Mouse (Mus musculus) kidney, embryonic 16.5 days (tissue): ENCODE data around the gene Mrps33. TPM values are rescaled to one million over a fixed set of nuclear protein-coding genes. Genes with fewer than 3 reads are reported as not detected.

Experiments
- ATAC-seq: fragments of 200-750 bp; cut with Nextera tagmentation; 2 replicates; pipeline ENCODE4 v1.8.0; 2017; ENCODE audit warnings: moderate TSS enrichment; ENCODE audit not compliant: low FRiP score, low TSS enrichment
- H3K27ac ChIP-seq: fragments of 300-500 bp; sonication (generic); 2 replicates; pipeline ENCODE4 v1.5.1; 2014; ENCODE audit warnings: low read length
- H3K27me3 ChIP-seq: fragments of 300-500 bp; sonication (generic); 2 replicates; pipeline ENCODE4 v1.6.1; 2014; ENCODE audit warnings: low read length, control low read depth, mixed read lengths; ENCODE audit not compliant: insufficient read depth
- H3K36me3 ChIP-seq: fragments of 300-500 bp; sonication (generic); 2 replicates; pipeline ENCODE4 v1.6.1; 2014; ENCODE audit warnings: low read length, control low read depth, mixed read lengths; ENCODE audit not compliant: insufficient read depth
- H3K4me1 ChIP-seq: fragments of 300-500 bp; sonication (generic); 2 replicates; pipeline ENCODE4 v1.6.1; 2014; ENCODE audit warnings: low read length, control low read depth, mixed read lengths; ENCODE audit not compliant: insufficient read depth
- H3K4me2 ChIP-seq: fragments of 300-500 bp; sonication (generic); replicated peaks from 2 replicates; pipeline ENCODE4 v1.6.1; 2014; ENCODE audit warnings: low read depth, low read length
- H3K4me3 ChIP-seq: fragments of 300-500 bp; sonication (generic); 2 replicates; pipeline ENCODE4 v1.5.1; 2014; ENCODE audit warnings: mild to moderate bottlenecking, low read length
- H3K9ac ChIP-seq: fragments of 300-500 bp; sonication (generic); replicated peaks from 2 replicates; pipeline ENCODE4 v1.6.1; 2014; ENCODE audit warnings: low read length
- H3K9me3 ChIP-seq: fragments of 300-500 bp; sonication (generic); 2 replicates; pipeline ENCODE4 v1.6.1; 2016; ENCODE audit warnings: low read length, control low read depth
- WGBS: fragments of 180-500 bp; shearing (Covaris S2); extraction: QIAGEN DNeasy Blood & Tissue Kit; methylation state at CpG from one replicate; pipeline ENCODE4 v1.1.7; 2014; 5-methylcytosine and 5-hydroxymethylcytosine counted together
- polyA plus RNA-seq: library from polyadenylated mRNA; unstranded; fragments of >200 nt; fragmentation: Nextera tagmentation; extraction: Ambion mirVana; gene quantifications from 2 replicates; pipeline ENCODE4 v1.2.1, GENCODE M21; 2015

Mrps33 gene
- polyA plus RNA-seq, 1 experiment from 2014 or later = 166 TPM

- H3K36me3 ChIP-seq = peaks cover 7% of the 10 kb centered on the region
- no peak overlapping the region for H3K9ac ChIP-seq
- no peaks in the 10 kb centered on the region for H3K27me3 ChIP-seq
- 95% methylated on average over 7 of the region's 7 CpGs for WGBS
- no peaks in the 10 kb centered on the region for H3K9me3 ChIP-seq
- no peak overlapping the region for H3K4me3 ChIP-seq
- no peak overlapping the region for H3K4me2 ChIP-seq
- no peak overlapping the region for H3K27ac ChIP-seq
- ATAC-seq = no peak
- H3K4me1 ChIP-seq = peaks cover 7% of the 10 kb centered on the region; the same call in 1 of the 2 replicates
Observed at GRCm38 (mm10) chr6:39806336-39806735, 4.5 kb downstream of the Mrps33 start.

DNA sequence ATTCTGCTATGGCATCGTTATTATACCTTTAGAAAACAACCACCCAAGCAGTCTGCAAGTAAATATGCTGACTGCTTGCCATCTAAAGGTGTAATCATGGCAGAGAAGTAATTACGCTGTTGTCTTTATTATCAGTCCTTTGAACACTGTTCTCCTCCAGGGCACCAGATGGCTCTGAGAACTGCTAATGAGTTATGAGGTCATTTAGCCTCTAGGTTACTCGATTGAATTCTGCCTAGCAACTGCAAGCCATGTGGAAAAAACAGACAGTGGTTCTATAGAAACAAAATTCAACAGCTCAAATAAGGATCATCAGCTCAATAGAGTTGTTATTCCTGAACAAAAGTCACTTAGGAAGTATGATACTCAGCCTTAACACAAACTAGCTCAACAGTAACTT, 4.9 kb downstream of the Mrps33 start:
- Histone ChIP-seq H3K27ac (no peak overlapping the region), H3K9me3 (no peaks in the 10 kb centered on the region), H3K4me3 (no peak overlapping the region), H3K36me3 (peaks cover 10% of the 10 kb centered on the region), H3K9ac (no peak overlapping the region), H3K27me3 (no peaks in the 10 kb centered on the region), H3K4me1 (peaks cover 7% of the 10 kb centered on the region; the same call in 1 of the 2 replicates), H3K4me2 (no peak overlapping the region)
- 50% methylated on average over 3 of the region's 3 CpGs for WGBS
- no peak for ATAC-seq

GRCm38 (mm10) chr6:39800977-39801376, 9.8 kb downstream of the Mrps33 start:
- H3K4me1 ChIP-seq = no peaks in the 10 kb centered on the region
- no peak overlapping the region for H3K4me3 ChIP-seq
- 95% methylated on average over 7 of the region's 7 CpGs for WGBS
- H3K27ac ChIP-seq = no peak overlapping the region
- H3K4me2 ChIP-seq = no peak overlapping the region
- no peak for ATAC-seq
- H3K27me3 ChIP-seq = no peaks in the 10 kb centered on the region
- peaks cover 20% of the 10 kb centered on the region for H3K36me3 ChIP-seq
- no peaks in the 10 kb centered on the region; the same call in 1 of the 2 replicates for H3K9me3 ChIP-seq
- H3K9ac ChIP-seq = no peak overlapping the region

- Histone ChIP-seq H3K9ac (no peak overlapping the region), H3K27ac (no peak overlapping the region), H3K4me1 (no peaks in the 10 kb centered on the region), H3K27me3 (no peaks in the 10 kb centered on the region), H3K4me3 (no peak overlapping the region), H3K36me3 (peaks cover 15% of the 10 kb centered on the region), H3K4me2 (no peak overlapping the region), H3K9me3 (no peaks in the 10 kb centered on the region; the same call in 1 of the 2 replicates)
- WGBS = 76% methylated on average over 2 of the region's 2 CpGs
- ATAC-seq = no peak
Observed at GRCm38 (mm10) chr6:39797076-39797475, 13.7 kb downstream of the Mrps33 start.

DNA sequence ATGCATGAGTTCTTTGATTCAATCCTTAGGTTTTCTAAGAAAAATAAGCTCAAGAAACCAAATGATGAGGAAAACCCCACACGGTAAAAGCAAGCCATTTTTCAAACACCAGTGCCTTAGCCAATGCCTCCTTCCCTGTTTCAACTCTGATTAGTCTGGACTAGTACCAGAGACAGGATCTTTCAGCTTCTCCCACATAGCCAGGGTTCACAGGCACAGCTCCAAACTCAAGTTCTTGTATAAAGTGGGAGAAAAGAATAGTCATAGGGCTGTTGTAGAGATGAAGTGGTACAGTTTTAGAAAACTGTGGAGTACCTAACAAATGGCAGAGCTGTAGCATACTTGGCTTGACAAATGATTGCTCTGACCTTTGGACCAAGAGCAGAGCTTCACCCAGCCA, 14.6 kb downstream of the Mrps33 start:
- no peak overlapping the region for H3K27ac ChIP-seq
- 81% methylated on average over 1 of the region's 1 CpGs for WGBS
- H3K9me3 ChIP-seq = no peaks in the 10 kb centered on the region; the same call in 1 of the 2 replicates
- no peaks in the 10 kb centered on the region for H3K27me3 ChIP-seq
- ATAC-seq = no peak
- H3K4me2 ChIP-seq = no peak overlapping the region
- no peak overlapping the region for H3K4me3 ChIP-seq
- H3K4me1 ChIP-seq = no peaks in the 10 kb centered on the region
- peaks cover 12% of the 10 kb centered on the region for H3K36me3 ChIP-seq
- no peak overlapping the region for H3K9ac ChIP-seq

GRCm38 (mm10) chr6:39791806-39792205, 19.0 kb downstream of the Mrps33 start:
- 29% methylated on average over 5 of the region's 5 CpGs for WGBS

DNA sequence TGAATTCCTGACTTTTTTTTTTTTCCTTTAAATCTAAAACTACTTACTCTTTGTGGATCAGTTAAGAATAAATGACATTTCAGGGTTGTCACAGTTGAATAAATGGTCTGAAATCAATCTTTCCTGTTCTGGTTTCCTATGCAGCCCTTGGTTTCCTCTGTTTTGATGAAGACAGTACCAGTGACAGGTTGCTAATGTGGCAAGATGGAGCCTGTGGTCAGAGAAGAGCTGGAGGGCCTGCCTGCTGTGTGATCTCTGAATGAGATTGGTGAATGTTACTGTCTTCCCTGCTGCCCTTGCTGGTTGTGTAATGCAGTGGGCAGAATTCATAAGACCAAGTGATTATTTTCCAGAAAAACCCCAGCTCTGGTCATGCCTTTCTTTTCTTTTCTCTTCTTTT, 22.4 kb downstream of the Mrps33 start:
- no peak for ATAC-seq
- H3K4me3 ChIP-seq = no peak overlapping the region
- no peak overlapping the region for H3K27ac ChIP-seq
- no peak overlapping the region for H3K4me2 ChIP-seq
- no peaks in the 10 kb centered on the region for H3K9me3 ChIP-seq
- no peak overlapping the region for H3K9ac ChIP-seq
- no peaks in the 10 kb centered on the region for H3K4me1 ChIP-seq
- no peaks in the 10 kb centered on the region for H3K27me3 ChIP-seq
- H3K36me3 ChIP-seq = no peaks in the 10 kb centered on the region

More at GRCm38 (mm10) chr6:39791806-39792205, 19.0 kb downstream of the Mrps33 start:
- H3K4me2 ChIP-seq = no peak overlapping the region
- H3K4me3 ChIP-seq = no peak overlapping the region
- no peaks in the 10 kb centered on the region for H3K4me1 ChIP-seq
- ATAC-seq = no peak
- no peak overlapping the region for H3K9ac ChIP-seq
- H3K27me3 ChIP-seq = no peaks in the 10 kb centered on the region
- H3K36me3 ChIP-seq = no peaks in the 10 kb centered on the region
- no peak overlapping the region for H3K27ac ChIP-seq
- no peaks in the 10 kb centered on the region for H3K9me3 ChIP-seq

GRCm38 (mm10) chr6:39787783-39788182, 23.0 kb downstream of the Mrps33 start:
- Histone ChIP-seq H3K4me1 (no peaks in the 10 kb centered on the region), H3K4me3 (no peak overlapping the region), H3K36me3 (no peaks in the 10 kb centered on the region), H3K27me3 (no peaks in the 10 kb centered on the region), H3K4me2 (no peak overlapping the region), H3K9me3 (no peaks in the 10 kb centered on the region), H3K27ac (no peak overlapping the region), H3K9ac (no peak overlapping the region)
- 29% methylated on average over 9 of the region's 9 CpGs for WGBS
- ATAC-seq = no peak

DNA sequence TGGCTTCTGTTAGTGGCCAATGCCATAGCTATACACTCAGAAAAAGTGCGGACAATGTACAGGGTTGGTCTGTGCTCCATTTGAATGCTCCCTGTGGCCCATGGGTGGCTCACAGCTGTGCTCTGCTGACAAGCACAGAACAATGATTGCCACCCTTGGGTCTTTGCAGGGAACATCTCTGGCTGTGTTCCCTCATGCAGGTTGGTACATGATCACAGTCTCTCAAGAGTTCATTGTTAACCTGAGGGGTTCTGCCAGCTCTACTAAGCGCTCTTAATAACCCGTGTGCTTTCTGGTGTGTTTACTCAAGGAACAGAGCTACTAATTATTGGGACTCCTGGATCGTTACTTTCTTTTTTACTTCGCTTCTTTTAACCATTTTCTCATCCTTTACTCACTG, 24.8 kb downstream of the Mrps33 start:
- WGBS = 77% methylated on average over 5 of the region's 5 CpGs
- Histone ChIP-seq H3K9ac (no peak overlapping the region), H3K27ac (no peak overlapping the region), H3K27me3 (no peaks in the 10 kb centered on the region), H3K4me2 (no peak overlapping the region), H3K9me3 (no peaks in the 10 kb centered on the region), H3K36me3 (no peaks in the 10 kb centered on the region), H3K4me3 (no peak overlapping the region), H3K4me1 (peaks cover 12% of the 10 kb centered on the region)
- ATAC-seq = no peak

DNA sequence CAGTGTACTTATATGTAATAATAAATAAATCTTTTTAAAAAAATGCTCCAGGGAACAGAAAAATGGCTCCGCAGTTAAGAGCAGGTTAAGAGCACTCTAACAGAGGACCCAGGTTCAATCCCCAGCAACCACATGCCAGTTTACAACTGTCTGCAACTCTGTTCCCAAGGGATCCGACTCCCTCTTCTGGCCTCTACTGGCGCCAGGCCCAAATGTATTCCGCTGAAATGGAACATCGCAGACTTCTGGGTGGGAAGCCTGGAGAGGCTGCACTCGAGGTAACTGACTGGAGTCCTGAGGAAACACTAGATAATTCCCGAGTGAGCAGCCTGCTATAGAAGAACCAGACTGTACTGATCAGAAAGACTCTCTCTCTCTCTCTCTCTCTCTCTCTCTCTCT, 27.3 kb downstream of the Mrps33 start:
- H3K36me3 ChIP-seq = no peaks in the 10 kb centered on the region
- peaks cover 12% of the 10 kb centered on the region for H3K4me1 ChIP-seq
- no peak overlapping the region for H3K4me2 ChIP-seq
- ATAC-seq = no peak
- no peak overlapping the region for H3K4me3 ChIP-seq
- 76% methylated on average over 7 of the region's 7 CpGs for WGBS
- H3K27ac ChIP-seq = no peak overlapping the region
- H3K27me3 ChIP-seq = no peaks in the 10 kb centered on the region
- no peak overlapping the region for H3K9ac ChIP-seq
- H3K9me3 ChIP-seq = no peaks in the 10 kb centered on the region
